18 mouse cellular contexts compared by ENCODE assay signal in the genomic region with DNA sequence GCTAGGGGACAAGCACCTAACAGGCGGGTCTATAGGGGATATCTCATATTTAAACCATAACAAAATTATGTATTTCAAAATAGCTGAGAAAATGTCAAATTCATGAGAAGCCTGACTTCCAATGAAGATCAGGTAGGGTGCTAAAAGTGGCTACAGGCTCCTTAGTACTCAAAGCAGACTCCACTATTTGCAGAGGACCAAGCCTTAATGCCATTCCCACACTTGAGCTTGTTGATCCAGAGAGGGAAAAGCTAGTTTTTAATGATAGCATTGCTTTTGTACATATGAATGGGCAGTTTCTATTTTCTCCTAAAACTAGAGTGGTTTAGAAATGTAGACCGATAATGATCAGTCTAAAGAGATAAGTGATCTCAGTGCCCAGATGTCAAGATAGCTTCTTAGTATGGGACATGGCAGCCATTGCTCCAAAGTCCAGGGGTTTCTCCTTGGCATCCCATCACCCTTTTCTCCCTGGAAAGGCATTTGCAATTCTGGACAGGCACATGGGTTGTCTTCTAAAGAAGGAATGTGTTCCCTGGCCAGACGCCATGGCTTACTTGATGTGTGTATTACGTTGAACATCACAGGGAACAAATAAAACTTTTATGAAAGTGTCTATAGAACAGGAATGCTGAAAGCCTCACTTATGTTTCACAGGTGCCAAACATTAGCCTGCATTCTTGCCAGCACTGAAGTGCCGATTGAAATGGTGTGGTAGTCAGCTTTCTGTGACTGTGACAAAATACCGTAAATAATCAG.
DNase-seq lines count a peak whose midpoint lies in the region; ATAC-seq lines count a peak whose summit lies in the region.
"Had no signal": no experiment of that assay in that cellular context is flagged by ENCODE, and none has a peak within 500 bp of the region (broad histone marks: within the 10 kb centered on the region; RNA-seq: fewer than 3 reads in every experiment).

No protein-coding gene starts in this region.

- no peaks in the 10 kb centered on the region for H3K27me3 ChIP-seq in lung, embryonic 15.5 days
- H3K27me3 ChIP-seq: forebrain, embryonic 15.5 days; heart, embryonic 13.5 days; hindbrain, embryonic 13.5 days had no signal

- H3K4me3 ChIP-seq in lung, embryonic 15.5 days: no peak overlapping the region
- H3K4me3 ChIP-seq: forebrain, embryonic 15.5 days; heart, embryonic 13.5 days; hindbrain, embryonic 13.5 days had no signal

- peak; percentile 28 for DNase-seq in heart, adult 11 months
- no peak for DNase-seq in heart, adult 8-10 months (ENCODE audit: low spot score)
- DNase-seq in lung, adult 18-20 months: no peak
- DNase-seq in NIH3T3 (ENCODE audit: low read depth): peak; percentile 61
- peak; percentile 32 for DNase-seq in lung, postnatal 36 days
- no peak for DNase-seq in left cerebral cortex, adult 8-10 months (ENCODE audit: low spot score in 2 of 2)
- no peak for DNase-seq in right cerebral cortex, postnatal 14 days
- DNase-seq: adrenal gland, adult 2 months; adrenal gland, postnatal 25 days; cerebellum, adult 18-20 months; cerebellum, adult 9-11 months; cerebellum, postnatal 36 days; gastrocnemius, postnatal 14 days had no signal

- 61% methylated on average over 6 of the region's 6 CpGs for WGBS in lung, embryonic 15.5 days

- no peak overlapping the region for H3K9ac ChIP-seq in lung, embryonic 15.5 days
- H3K9ac ChIP-seq: forebrain, embryonic 15.5 days; heart, embryonic 13.5 days; hindbrain, embryonic 13.5 days had no signal

- H3K27ac ChIP-seq in lung, embryonic 15.5 days: no peak overlapping the region
- H3K27ac ChIP-seq: forebrain, embryonic 15.5 days; heart, embryonic 13.5 days; hindbrain, embryonic 13.5 days; hindbrain, postnatal 0 days had no signal

- no peaks in the 10 kb centered on the region for H3K9me3 ChIP-seq in lung, embryonic 15.5 days
- H3K9me3 ChIP-seq: forebrain, embryonic 15.5 days; heart, embryonic 13.5 days; hindbrain, embryonic 13.5 days had no signal

- 0 out of 2 replicates have a peak, but pooled peaks have one; percentile 19 for ATAC-seq in lung, embryonic 15.5 days (ENCODE audit: borderline replicate concordance, extremely low read depth, low FRiP score, low TSS enrichment)
- ATAC-seq: forebrain, embryonic 15.5 days; hindbrain, postnatal 0 days had no signal

- H3K4me1 ChIP-seq in lung, embryonic 15.5 days: no peaks in the 10 kb centered on the region
- H3K4me1 ChIP-seq: forebrain, embryonic 15.5 days; heart, embryonic 13.5 days; hindbrain, embryonic 13.5 days had no signal

- H3K36me3 ChIP-seq in lung, embryonic 15.5 days: no peaks in the 10 kb centered on the region
- H3K36me3 ChIP-seq: forebrain, embryonic 15.5 days; heart, embryonic 13.5 days; hindbrain, embryonic 13.5 days had no signal

- no peak overlapping the region for H3K4me2 ChIP-seq in lung, embryonic 15.5 days
- H3K4me2 ChIP-seq: forebrain, embryonic 15.5 days; heart, embryonic 13.5 days; hindbrain, embryonic 13.5 days had no signal

Comparison
In these comparisons a context has a peak if more than half of its experiments do, and no peak if none do; other contexts are left out.
1. DNase-seq: peak in heart, adult 11 months (single experiment), NIH3T3 (single experiment) and lung, postnatal 36 days (single experiment); none in heart, adult 8-10 months (single experiment), lung, adult 18-20 months (0 of 2), left cerebral cortex, adult 8-10 months (0 of 2) and right cerebral cortex, postnatal 14 days (single experiment).